Mouse (Mus musculus) layer of hippocampus, adult 11-12 months (tissue): ENCODE measurements around the gene Tnc.
A peak's percentile ranks its signal among the peaks of the same experiment; 100 is the strongest.

Experiments used
- DNase-seq: peaks from one replicate; pipeline ENCODE4 v3.0.0; 2022; ENCODE audit warnings: low spot score

Tnc gene

GRCm38 (mm10) chr4:64046831-64047493 is at the start of gene Tnc:
Gene Tnc (minus strand): TSS chr4:64047015.
- peak; percentile 56 for DNase-seq

- DNase-seq: peak; percentile 39
Measured at GRCm38 (mm10) chr4:64094221-64094620, 47.4 kb upstream of the Tnc start.

GRCm38 (mm10) chr4:64092857-64093256 is 46.0 kb upstream of the Tnc start:
- no peak for DNase-seq

- DNase-seq: no peak
Measured at GRCm38 (mm10) chr4:64089378-64089777, 42.6 kb upstream of the Tnc start.

- no peak for DNase-seq
Measured at GRCm38 (mm10) chr4:64087675-64088074, 40.9 kb upstream of the Tnc start.

GRCm38 (mm10) chr4:64085993-64086567 is 39.3 kb upstream of the Tnc start:
- DNase-seq: no peak

- DNase-seq: no peak
Measured at GRCm38 (mm10) chr4:64083858-64084257, 37.0 kb upstream of the Tnc start.

GRCm38 (mm10) chr4:64078029-64078619 is 31.3 kb upstream of the Tnc start:
- DNase-seq: no peak

- no peak for DNase-seq
Measured at GRCm38 (mm10) chr4:64076349-64077025, 29.7 kb upstream of the Tnc start.

GRCm38 (mm10) chr4:64074725-64075124 is 27.9 kb upstream of the Tnc start:
- no peak for DNase-seq

- DNase-seq: no peak
Measured at GRCm38 (mm10) chr4:64067394-64067793, 20.6 kb upstream of the Tnc start.

- no peak for DNase-seq
Measured at GRCm38 (mm10) chr4:64065266-64065665, 18.5 kb upstream of the Tnc start.

GRCm38 (mm10) chr4:64058856-64059231 is 12.0 kb upstream of the Tnc start:
- no peak for DNase-seq

GRCm38 (mm10) chr4:64058048-64058855 is 11.4 kb upstream of the Tnc start:
- DNase-seq: no peak

GRCm38 (mm10) chr4:64048177-64048576 is 1.4 kb upstream of the Tnc start:
- no peak for DNase-seq

GRCm38 (mm10) chr4:64043893-64044292 is 2.9 kb downstream of the Tnc start:
- DNase-seq: no peak

GRCm38 (mm10) chr4:64043371-64043770 is 3.4 kb downstream of the Tnc start:
- DNase-seq: no peak

- no peak for DNase-seq
Measured at GRCm38 (mm10) chr4:64039091-64039490, 7.7 kb downstream of the Tnc start.

- no peak for DNase-seq
Measured at GRCm38 (mm10) chr4:64037513-64037912, 9.3 kb downstream of the Tnc start.

GRCm38 (mm10) chr4:64034724-64035123 is 12.1 kb downstream of the Tnc start:
- DNase-seq: no peak

- no peak for DNase-seq
Measured at GRCm38 (mm10) chr4:64033191-64033590, 13.6 kb downstream of the Tnc start.

- DNase-seq: no peak
Measured at GRCm38 (mm10) chr4:64029486-64029885, 17.3 kb downstream of the Tnc start.
